Mouse (Mus musculus): ENCODE measurements around the gene Thbs1. TPM values are rescaled to one million over a fixed set of nuclear protein-coding genes. Genes with fewer than 3 reads are reported as not detected.
A peak's percentile ranks its signal among the peaks of the same experiment; 100 is the strongest.
"Not testable (repeated sequence)": the region's sequence is repeated elsewhere in the genome, so short reads cannot be mapped to it uniquely, and the experiment has no call there.

Gene Thbs1
- polyA plus RNA-seq, 1 experiment from 2014 or later: 89.8 TPM

- peaks cover 12% of the 10 kb centered on the region; the same call in 1 of the 2 replicates for H3K36me3 ChIP-seq
- H3K4me3 ChIP-seq: no peak overlapping the region
- 83% methylated on average over 5 of the region's 5 CpGs for WGBS
- no peak overlapping the region for H3K27ac ChIP-seq
- H3K9me3 ChIP-seq (replicated peaks): no peaks in the 10 kb centered on the region
- no peaks in the 10 kb centered on the region for H3K27me3 ChIP-seq
- H3K9ac ChIP-seq: no peak overlapping the region
- no peak for ATAC-seq (ENCODE audit: low FRiP score)
- 0 out of 2 replicates have a peak, but pooled peaks cover 2% of the 10 kb centered on the region for H3K4me1 ChIP-seq
- H3K4me2 ChIP-seq (replicated peaks): no peak overlapping the region
These were observed 16.0 kb downstream of the Thbs1 start for GRCm38 (mm10) chr2:118127516-118128288.

DNA sequence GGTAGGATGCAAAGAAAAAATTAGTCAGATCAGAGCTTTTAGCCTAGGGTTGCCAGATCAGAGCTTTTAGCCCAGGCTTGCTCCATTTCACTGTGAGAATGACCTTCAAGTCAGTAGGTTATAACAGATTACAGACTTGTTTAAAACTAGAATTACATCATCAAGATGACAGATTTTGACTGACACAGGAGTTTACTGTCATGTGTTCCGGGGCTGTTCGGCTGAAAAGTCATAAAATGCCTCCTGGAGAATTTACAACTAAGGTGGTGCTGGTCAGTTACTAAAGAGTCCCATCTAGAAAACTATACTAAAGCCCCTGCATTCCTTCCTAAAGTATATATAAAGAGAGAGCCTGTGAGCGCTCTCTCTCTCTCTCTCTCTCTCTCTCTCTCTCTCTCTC is 16.6 kb downstream of the Thbs1 start:
- no peaks in the 10 kb centered on the region for H3K27me3 ChIP-seq
- peaks cover 11% of the 10 kb centered on the region; the same call in 1 of the 2 replicates for H3K36me3 ChIP-seq
- no peak for ATAC-seq (ENCODE audit: low FRiP score)
- no peak overlapping the region for H3K9ac ChIP-seq
- no peaks in the 10 kb centered on the region for H3K9me3 ChIP-seq (replicated peaks)
- WGBS: 77% methylated on average over 3 of the region's 3 CpGs
- no peak overlapping the region for H3K27ac ChIP-seq
- H3K4me3 ChIP-seq: no peak overlapping the region
- H3K4me2 ChIP-seq (replicated peaks): no peak overlapping the region
- H3K4me1 ChIP-seq: 0 out of 2 replicates have a peak, but pooled peaks cover 2% of the 10 kb centered on the region

- no peaks in the 10 kb centered on the region for H3K36me3 ChIP-seq
- no peaks in the 10 kb centered on the region for H3K9me3 ChIP-seq (replicated peaks)
- H3K27ac ChIP-seq: no peak overlapping the region
- ATAC-seq (ENCODE audit: low FRiP score): no peak
- H3K27me3 ChIP-seq: no peaks in the 10 kb centered on the region
- H3K4me1 ChIP-seq: no peaks in the 10 kb centered on the region
- no peak overlapping the region for H3K4me3 ChIP-seq
- H3K4me2 ChIP-seq (replicated peaks): no peak overlapping the region
- H3K9ac ChIP-seq: no peak overlapping the region
- 87% methylated on average over 9 of the region's 9 CpGs for whole genome bisulfite sequencing
These were observed 25.4 kb downstream of the Thbs1 start for GRCm38 (mm10) chr2:118137071-118137470.

GRCm38 (mm10) chr2:118137776-118138175 is 26.1 kb downstream of the Thbs1 start:
- 86% methylated on average over 2 of the region's 2 CpGs for WGBS
- H3K4me3 ChIP-seq: no peak overlapping the region
- ATAC-seq (ENCODE audit: low FRiP score): no peak

DNA sequence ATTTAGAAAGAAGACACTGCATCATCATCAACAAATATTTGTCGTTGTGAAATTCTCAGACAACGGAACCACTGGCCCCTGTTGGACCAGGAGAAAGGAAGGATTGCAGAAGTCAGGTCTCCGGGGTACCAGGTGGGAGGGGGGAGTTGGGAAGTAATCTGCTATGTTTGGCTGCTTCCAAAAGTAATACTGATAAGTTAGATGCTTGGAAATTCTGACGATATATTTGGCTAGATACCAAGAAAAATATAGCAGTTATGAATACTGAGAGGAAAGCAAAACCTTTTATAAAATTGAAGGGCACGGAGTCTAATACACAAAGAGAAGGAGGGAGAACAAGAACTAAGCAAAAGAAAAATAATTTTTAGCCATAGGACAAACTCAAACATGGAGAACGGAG is 27.6 kb downstream of the Thbs1 start:
- Histone ChIP-seq H3K4me3 (no peak overlapping the region), H3K36me3 (no peaks in the 10 kb centered on the region), H3K9ac (no peak overlapping the region), H3K4me1 (no peaks in the 10 kb centered on the region), H3K27me3 (no peaks in the 10 kb centered on the region), H3K9me3 (replicated peaks) (no peaks in the 10 kb centered on the region), H3K4me2 (replicated peaks) (no peak overlapping the region), H3K27ac (no peak overlapping the region)
- ATAC-seq (ENCODE audit: low FRiP score): no peak
- WGBS: 86% methylated on average over 6 of the region's 6 CpGs

More at GRCm38 (mm10) chr2:118137776-118138175, 26.1 kb downstream of the Thbs1 start:
- Histone ChIP-seq H3K27ac (no peak overlapping the region), H3K4me2 (replicated peaks) (no peak overlapping the region), H3K4me1 (no peaks in the 10 kb centered on the region), H3K9me3 (replicated peaks) (no peaks in the 10 kb centered on the region), H3K9ac (no peak overlapping the region), H3K27me3 (no peaks in the 10 kb centered on the region), H3K36me3 (no peaks in the 10 kb centered on the region)

DNA sequence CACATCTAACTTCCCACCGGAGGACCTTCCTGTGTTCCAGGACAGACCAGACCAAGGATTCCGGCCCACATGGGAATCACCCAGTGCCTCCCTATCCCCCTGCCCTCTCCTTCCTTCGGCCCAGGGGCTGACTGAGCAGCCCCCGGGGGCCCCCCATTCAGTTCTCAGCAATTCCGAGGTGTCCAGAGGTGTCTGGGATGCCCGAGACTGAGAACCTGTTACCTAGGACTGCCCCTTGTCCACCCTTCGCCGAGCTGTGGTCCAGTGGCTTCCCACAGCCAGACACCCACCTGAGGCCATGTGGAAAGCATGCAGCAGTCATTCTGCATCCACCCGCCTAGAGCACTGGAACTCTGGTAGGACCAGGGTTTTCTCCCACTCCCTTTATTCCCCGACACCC is 30.0 kb downstream of the Thbs1 start:
- no peak overlapping the region for H3K27ac ChIP-seq
- no peaks in the 10 kb centered on the region for H3K9me3 ChIP-seq (replicated peaks)
- whole genome bisulfite sequencing: 92% methylated on average over 10 of the region's 10 CpGs
- no peak for ATAC-seq (ENCODE audit: low FRiP score)
- no peaks in the 10 kb centered on the region for H3K27me3 ChIP-seq
- H3K4me2 ChIP-seq (replicated peaks): no peak overlapping the region
- H3K9ac ChIP-seq: no peak overlapping the region
- H3K36me3 ChIP-seq: no peaks in the 10 kb centered on the region
- no peaks in the 10 kb centered on the region for H3K4me1 ChIP-seq
- no peak overlapping the region for H3K4me3 ChIP-seq

DNA sequence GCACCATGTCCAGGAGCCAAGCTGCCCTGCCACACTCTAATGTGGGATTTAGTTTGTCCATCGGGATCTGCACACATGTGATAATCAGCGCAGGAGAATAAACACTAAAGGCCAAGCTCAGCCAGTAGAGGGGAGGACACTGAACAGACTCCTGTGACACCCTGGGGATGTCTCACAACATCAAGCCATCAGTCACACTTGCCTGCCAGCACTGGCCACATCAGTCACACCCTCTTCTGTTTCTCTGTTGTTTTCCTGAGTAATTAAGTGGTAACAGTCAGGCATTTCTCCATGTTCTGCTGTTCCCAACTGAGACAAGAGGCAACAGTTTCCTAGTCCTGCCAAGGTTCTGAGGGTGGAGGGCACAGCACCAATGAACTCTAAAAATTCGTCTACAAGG is 36.1 kb downstream of the Thbs1 start:
- H3K9ac ChIP-seq; H3K4me3 ChIP-seq; H3K27ac ChIP-seq; H3K36me3 ChIP-seq; H3K4me2 ChIP-seq (replicated peaks); H3K27me3 ChIP-seq; H3K4me1 ChIP-seq; ATAC-seq (ENCODE audit: low FRiP score); H3K9me3 ChIP-seq (replicated peaks): not testable (repeated sequence)
- WGBS: 55% methylated on average over 3 of the region's 3 CpGs

DNA sequence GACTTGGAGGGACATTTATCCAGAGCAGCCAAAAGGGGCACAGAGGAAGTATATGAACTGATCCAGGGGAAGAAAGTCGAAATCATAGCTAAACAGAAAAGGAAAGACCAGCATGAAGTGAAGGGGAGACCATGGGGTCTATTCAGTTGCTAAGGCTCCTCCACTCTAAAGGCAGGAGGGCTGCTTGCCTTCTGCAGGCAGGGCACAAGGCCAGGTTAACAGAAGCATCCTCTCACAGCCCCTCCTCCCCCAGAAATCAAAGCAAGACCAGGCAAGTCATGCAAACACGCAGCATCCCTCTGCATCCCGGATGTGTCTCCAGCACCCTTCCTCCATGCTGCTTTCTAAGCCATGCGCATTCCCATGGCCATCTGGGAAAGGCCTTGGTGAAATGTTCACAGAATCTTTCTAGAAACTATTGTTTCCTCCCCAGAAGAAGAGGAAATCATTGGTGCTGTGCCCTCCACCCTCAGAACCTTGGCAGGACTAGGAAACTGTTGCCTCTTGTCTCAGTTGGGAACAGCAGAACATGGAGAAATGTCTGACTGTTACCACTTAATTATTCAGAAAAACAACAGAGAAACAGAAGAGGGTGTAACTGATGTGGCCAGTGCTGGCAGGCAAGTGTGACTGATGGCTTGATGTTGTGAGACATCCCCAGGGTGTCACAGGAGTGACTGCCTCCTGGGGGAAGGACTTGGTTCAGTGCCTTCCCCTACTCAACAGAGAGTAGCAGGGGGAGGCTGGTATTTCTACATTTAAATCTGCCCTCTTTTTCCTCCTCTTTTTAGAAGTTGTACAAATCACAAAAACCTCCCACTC is 36.9 kb downstream of the Thbs1 start:
- 63% methylated on average over 4 of the region's 4 CpGs for WGBS
- Histone ChIP-seq H3K9ac (no peak overlapping the region), H3K27me3 (no peaks in the 10 kb centered on the region), H3K36me3 (no peaks in the 10 kb centered on the region), H3K4me3 (no peak overlapping the region), H3K4me1 (no peaks in the 10 kb centered on the region), H3K9me3 (replicated peaks) (no peaks in the 10 kb centered on the region), H3K27ac (no peak overlapping the region), H3K4me2 (replicated peaks) (no peak overlapping the region)
- no peak for ATAC-seq (ENCODE audit: low FRiP score)

GRCm38 (mm10) chr2:118149855-118150563 is 38.3 kb downstream of the Thbs1 start:
- Histone ChIP-seq H3K27ac (no peak overlapping the region), H3K4me1 (no peaks in the 10 kb centered on the region), H3K4me2 (replicated peaks) (no peak overlapping the region), H3K27me3 (no peaks in the 10 kb centered on the region), H3K9me3 (replicated peaks) (no peaks in the 10 kb centered on the region), H3K9ac (no peak overlapping the region), H3K36me3 (no peaks in the 10 kb centered on the region), H3K4me3 (no peak overlapping the region)
- ATAC-seq (ENCODE audit: low FRiP score): no peak
- 71% methylated on average over 12 of the region's 12 CpGs for WGBS

DNA sequence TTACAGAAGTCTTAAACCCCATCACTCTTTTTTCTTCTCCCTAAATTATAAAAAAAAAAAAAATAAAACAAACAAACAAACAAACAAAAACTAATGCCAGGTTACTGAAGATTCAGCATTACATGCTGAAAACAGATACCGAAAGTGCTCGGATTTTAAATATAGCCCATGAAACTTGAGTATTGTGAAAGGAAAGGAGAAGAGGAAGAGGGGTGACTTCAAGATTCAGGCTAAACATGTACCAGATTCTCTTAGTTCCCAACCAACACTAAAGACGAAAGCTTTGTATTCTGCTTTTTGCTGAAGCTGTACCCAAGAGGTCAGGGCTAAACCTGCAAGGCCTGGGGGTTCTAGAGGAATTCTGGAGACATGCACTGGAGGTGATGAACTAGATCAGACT is 46.4 kb downstream of the Thbs1 start:
- H3K9me3 ChIP-seq (replicated peaks): no peaks in the 10 kb centered on the region
- no peak overlapping the region for H3K4me3 ChIP-seq
- 85% methylated on average over 3 of the region's 3 CpGs for WGBS
- H3K9ac ChIP-seq: no peak overlapping the region
- H3K27ac ChIP-seq: no peak overlapping the region
- no peak for ATAC-seq (ENCODE audit: low FRiP score)
- no peak overlapping the region for H3K4me2 ChIP-seq (replicated peaks)
- H3K36me3 ChIP-seq: no peaks in the 10 kb centered on the region
- H3K4me1 ChIP-seq: peaks cover 19% of the 10 kb centered on the region
- no peaks in the 10 kb centered on the region for H3K27me3 ChIP-seq

- Histone ChIP-seq H3K4me1 (peaks cover 20% of the 10 kb centered on the region), H3K9me3 (replicated peaks) (no peaks in the 10 kb centered on the region), H3K4me2 (replicated peaks) (no peak overlapping the region), H3K27me3 (no peaks in the 10 kb centered on the region), H3K36me3 (no peaks in the 10 kb centered on the region), H3K27ac (no peak overlapping the region), H3K9ac (no peak overlapping the region), H3K4me3 (no peak overlapping the region)
- ATAC-seq (ENCODE audit: low FRiP score): no peak
- 62% methylated on average over 6 of the region's 6 CpGs for WGBS
These were observed 47.5 kb downstream of the Thbs1 start for GRCm38 (mm10) chr2:118159126-118159525.

GRCm38 (mm10) chr2:118160547-118160946 is 48.9 kb downstream of the Thbs1 start:
- Histone ChIP-seq H3K9ac (no peak overlapping the region), H3K27me3 (no peaks in the 10 kb centered on the region), H3K36me3 (no peaks in the 10 kb centered on the region), H3K4me2 (replicated peaks) (no peak overlapping the region), H3K4me1 (peaks cover 20% of the 10 kb centered on the region), H3K4me3 (no peak overlapping the region), H3K9me3 (replicated peaks) (no peaks in the 10 kb centered on the region), H3K27ac (no peak overlapping the region)
- 10% methylated on average over 6 of the region's 6 CpGs for WGBS
- 0 out of 2 replicates have a peak, but pooled peaks have one; percentile 48 for ATAC-seq (ENCODE audit: low FRiP score)

All from hindbrain, embryonic 12.5 days (tissue).